Mouse (Mus musculus) limb, embryonic 14.5 days (tissue): ENCODE results near the gene Tnk1. TPM values are rescaled to one million over a fixed set of nuclear protein-coding genes. Genes with fewer than 3 reads are reported as not detected.
A peak's percentile ranks its signal among the peaks of the same experiment; 100 is the strongest.

Experiments used
- ATAC-seq: fragments of 200-750 bp; cut with Nextera tagmentation; 2 replicates; pipeline ENCODE4 v1.8.0; 2017; ENCODE audit warnings: low read depth, moderate number of reproducible peaks, moderate TSS enrichment; ENCODE audit not compliant: low FRiP score
- DNase-seq: peaks from one replicate; pipeline ENCODE4 v3.0.0-alpha.2; 2015; ENCODE audit warnings: low spot score
- H3K27ac ChIP-seq: fragments of 300-500 bp; sonication (generic); replicated peaks from 2 replicates; pipeline ENCODE4 v1.5.1; 2014; ENCODE audit warnings: low read depth, mild to moderate bottlenecking, low read length, moderate library complexity, mixed read lengths
- H3K27me3 ChIP-seq: fragments of 300-500 bp; sonication (generic); 2 replicates; pipeline ENCODE4 v1.6.1; 2014; ENCODE audit warnings: low read length, mixed read lengths; ENCODE audit not compliant: control insufficient read depth, insufficient read depth
- H3K36me3 ChIP-seq: fragments of 300-500 bp; sonication (generic); 2 replicates; pipeline ENCODE4 v1.6.1; 2014; ENCODE audit warnings: mild to moderate bottlenecking, low read length, moderate library complexity, mixed read lengths; ENCODE audit not compliant: control insufficient read depth, insufficient read depth
- H3K4me1 ChIP-seq: fragments of 300-500 bp; sonication (generic); 2 replicates; pipeline ENCODE4 v1.6.1; 2014; ENCODE audit warnings: antibody characterized with exemption, low read length, mixed read lengths; ENCODE audit not compliant: control insufficient read depth, insufficient read depth
- H3K4me2 ChIP-seq: fragments of 300-500 bp; sonication (generic); replicated peaks from 2 replicates; pipeline ENCODE4 v1.6.1; 2014; ENCODE audit warnings: low read depth, mild to moderate bottlenecking, low read length, moderate library complexity; ENCODE audit not compliant: severe bottlenecking
- H3K4me3 ChIP-seq: fragments of 300-500 bp; sonication (generic); replicated peaks from 2 replicates; pipeline ENCODE4 v1.5.1; 2014; ENCODE audit warnings: low read length
- H3K9ac ChIP-seq: fragments of 300-500 bp; sonication (generic); 2 replicates; pipeline ENCODE4 v1.6.1; 2014; ENCODE audit warnings: mild to moderate bottlenecking, low read depth, low read length, moderate library complexity; ENCODE audit not compliant: severe bottlenecking
- H3K9me3 ChIP-seq: fragments of 300-500 bp; sonication (generic); 2 replicates; pipeline ENCODE4 v1.6.1; 2016; ENCODE audit warnings: low read length; ENCODE audit not compliant: control insufficient read depth
- POLR2A ChIP-seq: fragments of 200-500 bp; IDR thresholded peaks from 2 replicates; pipeline ENCODE4 v1.8.0; 2012; ENCODE audit warnings: inconsistent platforms, mild to moderate bottlenecking, moderate library complexity, borderline replicate concordance; ENCODE audit not compliant: insufficient read depth, insufficient read length; ENCODE audit errors: extremely low read depth
- WGBS: fragments of 180-500 bp; shearing (Covaris S2); extraction: QIAGEN DNeasy Blood & Tissue Kit; methylation state at CpG from one replicate; pipeline ENCODE4 v1.1.7; 2014; 5-methylcytosine and 5-hydroxymethylcytosine counted together
- polyA plus RNA-seq, 2 experiments: library from polyadenylated mRNA; depleted of rRNA in 1 of 2; stranded (reverse) in 1 of 2; unstranded in 1 of 2; fragments of >200 nt; fragmentation: Nextera tagmentation in 1 of 2; extraction: Ambion mirVana in 1 of 2; gene quantifications; 2 replicates each; pipeline versions ENCODE4 v1.2.1 to v1.2.3; 2012 to 2014

Gene Tnk1
- polyA plus RNA-seq, 2 experiments, result 2.8 to 3.3 TPM

GRCm38 (mm10) chr11:69900471-69901405 lies 42.2 kb upstream of the Tnk1 start, which contains the start of the genes 2810408A11Rik and Neurl4:
Gene 2810408A11Rik (minus strand): TSS chr11:69900987.
Gene Neurl4 (plus strand): TSS chr11:69901072.
- TF ChIP-seq POLR2A, result peak; percentile 90; the same call in 1 of the 2 replicates
- under 1% methylated on average over 37 of the region's 38 CpGs for WGBS

GRCm38 (mm10) chr11:69899870-69900269 lies 41.3 kb upstream of the Tnk1 start:
- Histone ChIP-seq H3K9me3 (no peaks in the 10 kb centered on the region), H3K9ac (peak overlapping the region; percentile 95), H3K27ac (0 out of 2 replicates have a peak overlapping the region, but pooled peaks have one; percentile 98), H3K27me3 (no peaks in the 10 kb centered on the region), H3K36me3 (peaks cover 18% of the 10 kb centered on the region), H3K4me1 (peaks cover 12% of the 10 kb centered on the region), H3K4me2 (peak overlapping the region; percentile 75), H3K4me3 (peak overlapping the region; percentile 91)
- DNase-seq, result no peak
- no peak for TF ChIP-seq POLR2A
- 19% methylated on average over 4 of the region's 4 CpGs for WGBS
- ATAC-seq, result no peak

More at GRCm38 (mm10) chr11:69900471-69901405, 42.2 kb upstream of the Tnk1 start, which contains the start of the genes 2810408A11Rik and Neurl4:
- H3K9ac ChIP-seq, result peak within 1 kb of the TSS; percentile 95
- H3K27ac ChIP-seq, result peak within 1 kb of the TSS; percentile 98
- peaks cover 12% of the 10 kb centered on the region for H3K4me1 ChIP-seq
- H3K4me2 ChIP-seq, result peak within 1 kb of the TSS; percentile 75
- H3K27me3 ChIP-seq, result no peaks in the 10 kb centered on the region
- DNase-seq (peak; percentile 93), ATAC-seq (peak; percentile 93)
- H3K36me3 ChIP-seq, result peaks cover 26% of the 10 kb centered on the region
- H3K4me3 ChIP-seq, result peak within 1 kb of the TSS; percentile 91
- no peaks in the 10 kb centered on the region for H3K9me3 ChIP-seq

GRCm38 (mm10) chr11:69895291-69895690 lies 36.8 kb upstream of the Tnk1 start, which contains the start of gene Acap1:
Gene Acap1 (minus strand): TSS chr11:69895539.
- Histone ChIP-seq H3K27ac (no peak within 1 kb of the TSS), H3K4me1 (peaks cover 7% of the 10 kb centered on the region), H3K36me3 (no peaks in the 10 kb centered on the region), H3K27me3 (no peaks in the 10 kb centered on the region), H3K4me3 (no peak within 1 kb of the TSS), H3K4me2 (no peak within 1 kb of the TSS), H3K9me3 (no peaks in the 10 kb centered on the region), H3K9ac (no peak within 1 kb of the TSS)
- ATAC-seq (no peak), DNase-seq (no peak)
- TF ChIP-seq POLR2A, result no peak
- WGBS, result 65% methylated on average over 4 of the region's 4 CpGs

- H3K36me3 ChIP-seq, result no peaks in the 10 kb centered on the region
- TF ChIP-seq POLR2A, result no peak
- H3K9me3 ChIP-seq, result no peaks in the 10 kb centered on the region
- H3K9ac ChIP-seq, result no peak overlapping the region
- H3K27ac ChIP-seq, result no peak overlapping the region
- ATAC-seq (no peak), DNase-seq (no peak)
- WGBS, result 61% methylated on average over 5 of the region's 5 CpGs
- no peak overlapping the region for H3K4me2 ChIP-seq
- no peaks in the 10 kb centered on the region for H3K27me3 ChIP-seq
- H3K4me3 ChIP-seq, result no peak overlapping the region
- peaks cover 4% of the 10 kb centered on the region for H3K4me1 ChIP-seq
Measured at GRCm38 (mm10) chr11:69894671-69895070, 36.1 kb upstream of the Tnk1 start.

- H3K36me3 ChIP-seq, result no peaks in the 10 kb centered on the region
- no peak overlapping the region for H3K4me2 ChIP-seq
- TF ChIP-seq POLR2A, result no peak
- ATAC-seq (no peak), DNase-seq (no peak)
- H3K27me3 ChIP-seq, result no peaks in the 10 kb centered on the region
- no peak overlapping the region for H3K27ac ChIP-seq
- H3K9me3 ChIP-seq, result no peaks in the 10 kb centered on the region
- H3K4me1 ChIP-seq, result no peaks in the 10 kb centered on the region
- H3K4me3 ChIP-seq, result no peak overlapping the region
- WGBS, result 81% methylated on average over 4 of the region's 4 CpGs
- H3K9ac ChIP-seq, result no peak overlapping the region
Measured at GRCm38 (mm10) chr11:69891482-69891881, 33.0 kb upstream of the Tnk1 start.
